In the genomic region with DNA sequence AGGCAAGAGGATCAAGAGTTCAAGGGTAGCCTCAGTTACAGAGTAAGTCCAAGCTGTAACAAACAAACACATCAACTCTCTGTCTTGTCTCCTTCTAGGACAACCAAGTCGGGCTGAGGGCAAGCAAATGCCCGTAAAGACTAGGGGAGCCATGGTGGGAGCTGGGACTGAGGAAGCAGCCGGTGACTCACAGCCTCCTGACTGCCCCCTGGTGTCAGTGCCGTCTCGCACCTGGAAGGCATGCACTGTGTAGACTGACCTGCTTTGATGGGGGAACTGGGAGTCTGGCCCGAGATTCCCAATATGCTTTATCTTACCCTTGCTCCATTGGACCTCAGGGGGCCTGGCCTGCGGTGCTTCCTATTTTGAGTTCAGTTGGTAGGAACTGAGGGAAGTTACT, we compare ENCODE assay signal across 1 mouse cellular context.
A peak's percentile ranks its signal among the peaks of the same experiment; 100 is the strongest.
TF ChIP-seq lines count a peak whose summit lies in the region.

No protein-coding gene starts in this region.

TF ChIP-seq in CH12.LX, 34 proteins besides CTCF, POLR2A, EP300 and RAD21:
- TF ChIP-seq E2F4 (IDR thresholded peaks at IDR 0.05; ENCODE audit: insufficient replicate concordance, low read depth, low read length) (no peak), PAX5 (IDR thresholded peaks at IDR 0.05; ENCODE audit: low read length) (no peak), MAX (IDR thresholded peaks at IDR 0.05; ENCODE audit: low read length) (no peak; the same call in 1 of the 2 replicates), HCFC1 (IDR thresholded peaks at IDR 0.05; ENCODE audit: low read depth, low read length) (no peak), ZNF384 (IDR thresholded peaks at IDR 0.05; ENCODE audit: low read depth, low read length) (no peak), SMC3 (IDR thresholded peaks at IDR 0.05; ENCODE audit: low read depth, low read length) (peak; percentile 80), MAZ (IDR thresholded peaks at IDR 0.05; ENCODE audit: low read depth, low read length) (no peak), ZKSCAN1 (IDR thresholded peaks at IDR 0.05; ENCODE audit: borderline replicate concordance, low read depth, low read length) (no peak), UBTF (IDR thresholded peaks at IDR 0.05; ENCODE audit: low read depth, low read length) (no peak), MXI1 (IDR thresholded peaks at IDR 0.05; ENCODE audit: low read depth, low read length) (no peak), USF2 (conservative IDR thresholded peaks at IDR 0.05; ENCODE audit: low read depth, low read length) (no peak), ELF1 (IDR thresholded peaks at IDR 0.05; ENCODE audit: low read depth, low read length) (0 out of 2 replicates have a peak, but pooled peaks have one; percentile 36), CHD1 (IDR thresholded peaks at IDR 0.05; ENCODE audit: low read depth, low read length) (no peak), NELFE (IDR thresholded peaks at IDR 0.05; ENCODE audit: low read depth, low read length) (no peak), KAT2A (IDR thresholded peaks at IDR 0.05; ENCODE audit: insufficient replicate concordance, low read length) (no peak), GABPA (IDR thresholded peaks at IDR 0.05; ENCODE audit: insufficient replicate concordance, low read depth, low read length) (no peak), TCF12 (IDR thresholded peaks at IDR 0.05; ENCODE audit: low read depth, low read length) (0 out of 2 replicates have a peak, but pooled peaks have one; percentile 25), USF1 (IDR thresholded peaks at IDR 0.05; ENCODE audit: low read depth, low read length) (no peak), POLR2AphosphoS2 (IDR thresholded peaks at IDR 0.05; ENCODE audit: low read depth, low read length) (no peak)
TF ChIP-seq in CH12.LX: peak in this region for 3.
